Mouse (Mus musculus): Measurements from ENCODE around the gene Smarcd3. TPM values are rescaled to one million over a fixed set of nuclear protein-coding genes. Genes with fewer than 3 reads are reported as not detected.
A peak's percentile ranks its signal among the peaks of the same experiment; 100 is the strongest.

Smarcd3 gene
- polyA plus RNA-seq, 1 experiment, result 5.0 TPM

GRCm38 (mm10) chr5:24553621-24554244 is 70.5 kb downstream of the Smarcd3 start:
- no peaks in the 10 kb centered on the region for H3K27me3 ChIP-seq (ENCODE audit: control insufficient read depth, insufficient read depth, low read length)
- TF ChIP-seq POLR2A (IDR thresholded peaks at IDR 0.05; ENCODE audit: control insufficient read depth, low read depth, low read length), result no peak
- no peak for TF ChIP-seq CTCF (IDR thresholded peaks at IDR 0.05; ENCODE audit: control insufficient read depth, insufficient read depth, insufficient replicate concordance, low read depth, low read length)
- H3K36me3 ChIP-seq (ENCODE audit: control insufficient read depth, insufficient read depth, low read length), result no peaks in the 10 kb centered on the region
- H3K4me3 ChIP-seq (ENCODE audit: control insufficient read depth, low read depth, low read length), result peak overlapping the region; percentile 83
- peaks cover 6% of the 10 kb centered on the region for H3K4me1 ChIP-seq (ENCODE audit: control insufficient read depth, insufficient read depth, low read length)
- H3K27ac ChIP-seq (ENCODE audit: control insufficient read depth, insufficient read depth, low read depth, low read length), result no peak overlapping the region

- Histone ChIP-seq H3K4me1 (ENCODE audit: control insufficient read depth, insufficient read depth, low read length) (peaks cover 6% of the 10 kb centered on the region), H3K27ac (ENCODE audit: control insufficient read depth, insufficient read depth, low read depth, low read length) (no peak overlapping the region), H3K4me3 (ENCODE audit: control insufficient read depth, low read depth, low read length) (no peak overlapping the region), H3K36me3 (ENCODE audit: control insufficient read depth, insufficient read depth, low read length) (no peaks in the 10 kb centered on the region), H3K27me3 (ENCODE audit: control insufficient read depth, insufficient read depth, low read length) (no peaks in the 10 kb centered on the region)
- TF ChIP-seq POLR2A (IDR thresholded peaks at IDR 0.05; ENCODE audit: control insufficient read depth, low read depth, low read length), result no peak
- no peak for TF ChIP-seq CTCF (IDR thresholded peaks at IDR 0.05; ENCODE audit: control insufficient read depth, insufficient read depth, insufficient replicate concordance, low read depth, low read length)
These were observed 72.9 kb downstream of the Smarcd3 start for GRCm38 (mm10) chr5:24551317-24551688.

GRCm38 (mm10) chr5:24550598-24551316 is 73.5 kb downstream of the Smarcd3 start:
- TF ChIP-seq CTCF (IDR thresholded peaks at IDR 0.05; ENCODE audit: control insufficient read depth, insufficient read depth, insufficient replicate concordance, low read depth, low read length) (no peak), POLR2A (IDR thresholded peaks at IDR 0.05; ENCODE audit: control insufficient read depth, low read depth, low read length) (no peak)
- Histone ChIP-seq H3K4me3 (ENCODE audit: control insufficient read depth, low read depth, low read length) (no peak overlapping the region), H3K27me3 (ENCODE audit: control insufficient read depth, insufficient read depth, low read length) (no peaks in the 10 kb centered on the region), H3K4me1 (ENCODE audit: control insufficient read depth, insufficient read depth, low read length) (peaks cover 6% of the 10 kb centered on the region), H3K27ac (ENCODE audit: control insufficient read depth, insufficient read depth, low read depth, low read length) (no peak overlapping the region), H3K36me3 (ENCODE audit: control insufficient read depth, insufficient read depth, low read length) (no peaks in the 10 kb centered on the region)

DNA sequence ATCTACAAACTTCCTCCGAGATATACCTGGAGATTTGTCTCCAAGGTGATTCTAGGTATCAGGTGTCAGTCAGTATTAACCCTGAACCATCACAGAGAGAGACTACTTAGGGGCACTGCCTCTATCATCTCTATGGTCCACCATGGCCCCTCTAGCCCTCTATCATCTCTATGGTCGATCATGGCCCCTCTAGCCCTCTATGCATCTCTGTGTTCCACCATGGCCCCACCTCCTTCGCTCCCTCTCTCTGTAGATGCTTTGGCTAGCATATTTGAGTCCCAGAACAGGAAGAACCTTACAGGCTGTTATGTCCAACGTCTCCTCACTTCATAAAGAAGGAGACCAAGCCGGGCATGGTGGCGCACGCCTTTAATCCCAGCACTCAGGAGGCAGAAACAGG is 81.6 kb downstream of the Smarcd3 start:
- Histone ChIP-seq H3K4me3 (ENCODE audit: control insufficient read depth, low read depth, low read length) (no peak overlapping the region), H3K4me1 (ENCODE audit: control insufficient read depth, insufficient read depth, low read length) (peaks cover 2% of the 10 kb centered on the region; the same call in 1 of the 2 replicates), H3K27ac (ENCODE audit: control insufficient read depth, insufficient read depth, low read depth, low read length) (no peak overlapping the region), H3K36me3 (ENCODE audit: control insufficient read depth, insufficient read depth, low read length) (no peaks in the 10 kb centered on the region), H3K27me3 (ENCODE audit: control insufficient read depth, insufficient read depth, low read length) (no peaks in the 10 kb centered on the region)
- TF ChIP-seq CTCF (IDR thresholded peaks at IDR 0.05; ENCODE audit: control insufficient read depth, insufficient read depth, insufficient replicate concordance, low read depth, low read length) (no peak), POLR2A (IDR thresholded peaks at IDR 0.05; ENCODE audit: control insufficient read depth, low read depth, low read length) (no peak)

DNA sequence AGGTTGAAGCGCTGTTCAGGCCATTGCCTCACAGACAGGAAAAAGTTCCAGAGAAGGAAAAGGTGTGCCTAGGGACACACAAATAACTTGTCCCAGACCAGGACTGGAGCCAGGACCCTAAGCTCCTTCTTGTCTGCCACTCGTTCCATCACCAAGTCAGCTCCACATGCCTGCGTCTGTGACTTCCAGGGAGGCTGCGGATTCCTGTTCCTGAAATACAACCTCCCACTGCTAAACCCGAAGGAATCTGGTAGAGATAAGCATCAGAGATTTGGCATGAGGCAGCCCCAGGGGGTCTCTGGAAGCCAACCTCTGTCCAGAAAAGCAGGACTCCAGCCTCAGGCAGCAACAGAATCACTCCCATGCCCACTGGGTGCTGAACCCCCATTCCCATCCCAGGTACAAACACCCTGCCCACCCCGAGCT is 83.1 kb downstream of the Smarcd3 start:
- no peak overlapping the region for H3K27ac ChIP-seq (ENCODE audit: control insufficient read depth, insufficient read depth, low read depth, low read length)
- H3K36me3 ChIP-seq (ENCODE audit: control insufficient read depth, insufficient read depth, low read length), result no peaks in the 10 kb centered on the region
- H3K4me3 ChIP-seq (ENCODE audit: control insufficient read depth, low read depth, low read length), result no peak overlapping the region
- H3K4me1 ChIP-seq (ENCODE audit: control insufficient read depth, insufficient read depth, low read length), result peaks cover 2% of the 10 kb centered on the region; the same call in 1 of the 2 replicates
- TF ChIP-seq CTCF (IDR thresholded peaks at IDR 0.05; ENCODE audit: control insufficient read depth, insufficient read depth, insufficient replicate concordance, low read depth, low read length), result no peak
- no peak for TF ChIP-seq POLR2A (IDR thresholded peaks at IDR 0.05; ENCODE audit: control insufficient read depth, low read depth, low read length)
- no peaks in the 10 kb centered on the region for H3K27me3 ChIP-seq (ENCODE audit: control insufficient read depth, insufficient read depth, low read length)

Other genes starting within 250 kb of the Smarcd3 start
- gene Atg9b, start 232.3 kb downstream of the Smarcd3 start, polyA plus RNA-seq (2012; rRNA removed), result 1.1 and 1.3 TPM in 2 replicates
- gene Abcb8, start 230.7 kb downstream of the Smarcd3 start, polyA plus RNA-seq (2012; rRNA removed), result 28.1 and 30.2 TPM in 2 replicates
- 1.1 and 1.7 TPM in 2 replicates for gene Asic3, start 211.0 kb downstream of the Smarcd3 start, polyA plus RNA-seq (2012; rRNA removed)
- 40.6 and 52.3 TPM in 2 replicates for gene Cdk5, start 200.9 kb downstream of the Smarcd3 start, polyA plus RNA-seq (2012; rRNA removed)
- gene Slc4a2, start 200.6 kb downstream of the Smarcd3 start, polyA plus RNA-seq (2012; rRNA removed), result 46.4 and 46.9 TPM in 2 replicates
- gene Fastk, start 179.1 kb downstream of the Smarcd3 start, polyA plus RNA-seq (2012; rRNA removed), result 243 and 247 TPM in 2 replicates
- gene Tmub1, start 176.6 kb downstream of the Smarcd3 start, polyA plus RNA-seq (2012; rRNA removed), result 5.7 and 6.2 TPM in 2 replicates
- gene Agap3, start 172.2 kb downstream of the Smarcd3 start, polyA plus RNA-seq (2012; rRNA removed), result 29.5 and 31.0 TPM in 2 replicates
- 0.11 and 0.16 TPM in 2 replicates for gene Gbx1, start 97.2 kb downstream of the Smarcd3 start, polyA plus RNA-seq (2012; rRNA removed)
- gene Asb10, start 83.4 kb downstream of the Smarcd3 start, polyA plus RNA-seq (2012; rRNA removed), result 0.46 and 0.52 TPM in 2 replicates
- 108 and 117 TPM in 2 replicates for gene 4931409K22Rik, start 67.6 kb downstream of the Smarcd3 start, polyA plus RNA-seq (2012; rRNA removed)
- 184 and 194 TPM in 2 replicates for gene Abcf2, start 46.9 kb downstream of the Smarcd3 start, polyA plus RNA-seq (2012; rRNA removed)
- gene Chpf2, start 37.7 kb downstream of the Smarcd3 start, polyA plus RNA-seq (2012; rRNA removed), result 9.1 and 12.4 TPM in 2 replicates
- gene Nub1, start 61.1 kb upstream of the Smarcd3 start, polyA plus RNA-seq (2012; rRNA removed), result 46.5 and 49.9 TPM in 2 replicates
- gene Wdr86, start 106.3 kb upstream of the Smarcd3 start, polyA plus RNA-seq (2012; rRNA removed), result 0.78 and 1.0 TPM in 2 replicates
- gene Crygn, start 133.6 kb upstream of the Smarcd3 start, polyA plus RNA-seq (2012; rRNA removed), result not detected in 2 replicates
- 10.1 and 10.8 TPM in 2 replicates for gene Rheb, start 218.2 kb upstream of the Smarcd3 start, polyA plus RNA-seq (2012; rRNA removed)

All from testis, adult 2 months (tissue).